Mouse (Mus musculus) myocyte (in vitro differentiated cells): ENCODE measurements at regions not wholly inside any gene's neighbourhood (a gene's known extent, or its start where the extent isn't known, plus 50 kb on each side); places are given as distances from the start of the nearest gene placed in this dataset.

Source experiments
- CEBPB ChIP-seq: IDR thresholded peaks from 2 replicates; pipeline ENCODE4 v1.6.1; 2011; ENCODE audit warnings: mild to moderate bottlenecking, moderate library complexity; ENCODE audit not compliant: poor library complexity, insufficient read depth, severe bottlenecking
- E2F4 ChIP-seq: IDR thresholded peaks from one replicate; pipeline ENCODE4 v1.6.1; 2011; ENCODE audit warnings: mild to moderate bottlenecking, control low read depth, moderate library complexity; ENCODE audit not compliant: insufficient read depth
- MAX ChIP-seq: IDR thresholded peaks from one replicate; pipeline ENCODE4 v1.6.1; 2011; ENCODE audit warnings: low read depth, mild to moderate bottlenecking, control low read depth
- POLR2A ChIP-seq: IDR thresholded peaks from one replicate; pipeline ENCODE4 v1.6.1; 2011; ENCODE audit warnings: low read depth, mild to moderate bottlenecking, control low read depth, moderate library complexity; ENCODE audit not compliant: insufficient read length
- REST ChIP-seq: IDR thresholded peaks from one replicate; pipeline ENCODE4 v1.6.1; 2011; ENCODE audit warnings: mild to moderate bottlenecking, control low read depth, moderate library complexity; ENCODE audit not compliant: insufficient read depth, insufficient read length
- USF1 ChIP-seq: IDR thresholded peaks from one replicate; pipeline ENCODE4 v1.6.1; 2011; ENCODE audit warnings: low read depth, mild to moderate bottlenecking, control low read depth, moderate library complexity

GRCm38 (mm10) chr10:118568617-118569016 is 127.8 kb downstream of the Ifng start:
- no peak for TF ChIP-seq POLR2A
- TF ChIP-seq REST = no peak
- no peak for TF ChIP-seq E2F4
- TF ChIP-seq CEBPB = no peak
- TF ChIP-seq MAX = no peak
- no peak for TF ChIP-seq USF1
